Mouse (Mus musculus) kidney, adult 2 months (tissue): ENCODE measurements around the gene Pfkl.

Source experiments
- CTCF ChIP-seq: fragments of 200-500 bp; conservative IDR thresholded peaks from 2 replicates; pipeline ENCODE4 v1.5.1; 2011; ENCODE audit warnings: low read depth, mild to moderate bottlenecking, control low read depth, low read length, moderate library complexity, mixed read lengths; ENCODE audit not compliant: insufficient read depth, insufficient read length
- POLR2A ChIP-seq: fragments of 200-500 bp; IDR thresholded peaks from one replicate; pipeline ENCODE4 v1.6.1; 2011; ENCODE audit warnings: low read depth, low read length, control low read depth

DNA sequence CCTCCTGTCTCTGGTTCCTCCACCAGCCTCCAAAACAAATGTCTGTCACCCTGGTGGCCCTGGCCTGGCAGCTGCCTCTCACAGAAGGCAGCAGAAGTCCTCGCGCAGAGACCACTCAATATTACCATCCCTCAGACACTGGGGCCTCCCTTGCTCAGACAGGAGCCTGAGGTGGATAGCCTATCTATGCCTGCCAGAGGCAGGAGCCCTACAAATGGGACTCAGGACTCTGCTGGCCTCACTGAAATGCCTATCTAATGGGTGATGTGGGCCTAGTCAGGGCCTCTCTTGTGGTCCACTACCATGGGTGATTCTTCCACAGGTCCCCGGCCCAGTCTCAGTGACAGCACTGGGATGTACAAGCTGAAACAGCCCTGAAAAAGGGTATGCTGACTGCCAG is 1.7 kb downstream of the Pfkl start:
- no peak for TF ChIP-seq CTCF
- no peak for TF ChIP-seq POLR2A
